Mouse (Mus musculus): ENCODE measurements around the gene Lamtor5.

DNA sequence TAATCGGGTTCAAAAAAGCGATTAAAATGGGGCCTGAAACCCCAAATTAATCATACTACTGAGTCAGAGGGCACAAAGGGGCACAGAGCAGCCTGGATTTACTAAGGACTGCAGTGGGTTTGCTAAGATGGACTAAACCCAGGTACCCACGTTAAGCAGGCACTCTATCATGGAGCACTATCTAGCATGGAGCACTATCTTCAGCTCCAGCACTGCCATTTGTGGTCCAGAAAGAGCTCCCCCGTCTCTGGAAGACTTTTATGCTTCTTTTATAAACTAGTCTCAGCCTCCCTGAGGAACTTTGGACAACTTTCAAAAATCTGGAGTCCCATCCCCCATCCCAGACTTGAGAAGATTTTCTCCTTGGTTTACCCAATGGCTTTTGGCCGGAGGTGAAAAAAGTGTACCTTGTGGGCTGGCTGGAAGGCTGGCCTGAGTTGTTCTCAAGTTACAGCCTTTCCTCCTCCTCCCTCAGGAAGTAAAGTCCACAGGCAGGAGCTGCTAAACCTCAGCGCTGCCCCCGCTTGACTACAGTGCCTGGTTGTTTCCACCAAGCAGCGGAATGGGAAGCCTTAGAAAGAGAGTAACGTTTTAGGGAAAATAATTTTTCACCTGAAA, 12.2 kb downstream of the Lamtor5 start, which contains the start of gene Slc16a4:
- no peak for TF ChIP-seq EP300 (IDR thresholded peaks at IDR 0.05; ENCODE audit: low read depth)
- TF ChIP-seq CTCF (IDR thresholded peaks at IDR 0.05; ENCODE audit: low read depth), result no peak
